Mouse (Mus musculus) lung, embryonic 15.5 days (tissue): Measurements from ENCODE around the gene Map4k3. TPM values are rescaled to one million over a fixed set of nuclear protein-coding genes. Genes with fewer than 3 reads are reported as not detected.
"Not testable (repeated sequence)": the region's sequence is repeated elsewhere in the genome, so short reads cannot be mapped to it uniquely, and the experiment has no call there.

ENCODE experiments used
- ATAC-seq: fragments of 200-750 bp; cut with Nextera tagmentation; 2 replicates; pipeline ENCODE4 v1.8.0; 2017; ENCODE audit warnings: moderate number of reproducible peaks, borderline replicate concordance; ENCODE audit not compliant: low FRiP score, low TSS enrichment; ENCODE audit errors: extremely low read depth
- H3K27ac ChIP-seq: fragments of 300-500 bp; sonication (generic); 2 replicates; pipeline ENCODE4 v1.5.1; 2015; ENCODE audit warnings: moderate library complexity, mild to moderate bottlenecking, inconsistent platforms
- H3K27me3 ChIP-seq: fragments of 300-500 bp; sonication (generic); 2 replicates; pipeline ENCODE4 v1.6.1; 2015; ENCODE audit warnings: inconsistent platforms
- H3K36me3 ChIP-seq: fragments of 300-500 bp; sonication (generic); 2 replicates; pipeline ENCODE4 v1.6.1; 2015; ENCODE audit warnings: inconsistent platforms
- H3K4me1 ChIP-seq: fragments of 300-500 bp; sonication (generic); 2 replicates; pipeline ENCODE4 v1.6.1; 2015; ENCODE audit warnings: inconsistent platforms
- H3K4me2 ChIP-seq: fragments of 300-500 bp; sonication (generic); 2 replicates; pipeline ENCODE4 v1.6.1; 2015; ENCODE audit warnings: inconsistent platforms, mild to moderate bottlenecking, moderate library complexity
- H3K4me3 ChIP-seq: fragments of 300-500 bp; sonication (generic); 2 replicates; pipeline ENCODE4 v1.5.1; 2015; ENCODE audit warnings: mild to moderate bottlenecking, inconsistent platforms
- H3K9ac ChIP-seq: fragments of 300-500 bp; sonication (generic); 2 replicates; pipeline ENCODE4 v1.6.1; 2015; ENCODE audit warnings: inconsistent platforms
- H3K9me3 ChIP-seq: fragments of 300-500 bp; sonication (generic); 2 replicates; pipeline ENCODE4 v1.6.1; 2016; ENCODE audit warnings: inconsistent platforms
- WGBS: fragments of 180-500 bp; shearing (Covaris S2); methylation state at CpG from one replicate; pipeline ENCODE4 v1.1.7; 2015; 5-methylcytosine and 5-hydroxymethylcytosine counted together
- polyA plus RNA-seq: library from polyadenylated mRNA; unstranded; fragments of >200 nt; fragmentation: Nextera tagmentation; extraction: Ambion mirVana; gene quantifications from 2 replicates; pipeline ENCODE4 v1.2.1, GENCODE M21; 2015

The Map4k3 gene
- polyA plus RNA-seq, 1 experiment from 2014 or later, result 46.4 TPM

DNA sequence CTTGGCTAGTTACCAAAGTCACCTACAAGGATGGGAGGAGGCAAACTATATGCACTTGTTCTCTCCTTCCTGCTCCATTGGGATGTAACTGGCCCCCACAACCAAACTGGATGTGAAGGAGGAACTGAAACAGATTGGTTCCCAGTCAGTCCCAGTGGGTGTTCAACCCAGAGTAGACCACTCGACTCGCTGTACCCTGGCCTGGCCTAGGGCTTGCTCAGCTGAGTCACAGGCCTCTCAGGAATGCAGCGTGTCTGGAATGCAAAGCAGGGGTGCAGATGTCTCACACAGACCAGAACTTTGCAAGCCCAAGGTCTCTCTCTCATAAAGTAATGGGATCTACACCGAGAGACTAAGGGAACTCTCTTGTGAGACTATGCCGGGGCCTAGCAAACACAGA lies 27.8 kb upstream of the Map4k3 start:
- peaks cover 25% of the 10 kb centered on the region for H3K4me1 ChIP-seq
- H3K4me3 ChIP-seq, result no peak overlapping the region
- H3K27ac ChIP-seq, result peak overlapping the region; percentile 32
- H3K4me2 ChIP-seq, result no peak overlapping the region
- ATAC-seq, result no peak
- H3K9ac ChIP-seq, result no peak overlapping the region
- H3K36me3 ChIP-seq, result no peaks in the 10 kb centered on the region
- no peaks in the 10 kb centered on the region for H3K9me3 ChIP-seq
- whole genome bisulfite sequencing, result 64% methylated on average over 5 of the region's 5 CpGs
- no peaks in the 10 kb centered on the region for H3K27me3 ChIP-seq

- H3K27me3 ChIP-seq, result no peaks in the 10 kb centered on the region
- H3K4me1 ChIP-seq, result peaks cover 25% of the 10 kb centered on the region
- H3K9ac ChIP-seq, result no peak overlapping the region
- 27% methylated on average over 9 of the region's 9 CpGs for WGBS
- H3K4me3 ChIP-seq, result no peak overlapping the region
- H3K9me3 ChIP-seq, result no peaks in the 10 kb centered on the region
- H3K36me3 ChIP-seq, result no peaks in the 10 kb centered on the region
- peak overlapping the region; percentile 80 for H3K27ac ChIP-seq
- peak overlapping the region; percentile 17; the same call in 1 of the 2 replicates for H3K4me2 ChIP-seq
- peak; percentile 72; the same call in 1 of the 2 replicates for ATAC-seq
These were observed 27.0 kb upstream of the Map4k3 start for GRCm38 (mm10) chr17:80755076-80755871.

GRCm38 (mm10) chr17:80754589-80754988 lies 26.3 kb upstream of the Map4k3 start:
- Histone ChIP-seq H3K4me3 (no peak overlapping the region), H3K9me3 (no peaks in the 10 kb centered on the region), H3K36me3 (no peaks in the 10 kb centered on the region), H3K27me3 (no peaks in the 10 kb centered on the region), H3K27ac (peak overlapping the region; percentile 80), H3K4me2 (peak overlapping the region; percentile 17; the same call in 1 of the 2 replicates), H3K9ac (no peak overlapping the region), H3K4me1 (peaks cover 25% of the 10 kb centered on the region)
- no peak for ATAC-seq
- 31% methylated on average over 8 of the region's 8 CpGs for WGBS

- Histone ChIP-seq H3K9ac (no peak overlapping the region), H3K27ac (no peak overlapping the region), H3K4me3 (no peak overlapping the region), H3K27me3 (no peaks in the 10 kb centered on the region), H3K4me1 (peaks cover 25% of the 10 kb centered on the region), H3K36me3 (no peaks in the 10 kb centered on the region), H3K9me3 (no peaks in the 10 kb centered on the region), H3K4me2 (no peak overlapping the region)
- no peak for ATAC-seq
- WGBS, result 27% methylated on average over 1 of the region's 1 CpGs
These were observed 24.2 kb upstream of the Map4k3 start for GRCm38 (mm10) chr17:80752466-80752865.

DNA sequence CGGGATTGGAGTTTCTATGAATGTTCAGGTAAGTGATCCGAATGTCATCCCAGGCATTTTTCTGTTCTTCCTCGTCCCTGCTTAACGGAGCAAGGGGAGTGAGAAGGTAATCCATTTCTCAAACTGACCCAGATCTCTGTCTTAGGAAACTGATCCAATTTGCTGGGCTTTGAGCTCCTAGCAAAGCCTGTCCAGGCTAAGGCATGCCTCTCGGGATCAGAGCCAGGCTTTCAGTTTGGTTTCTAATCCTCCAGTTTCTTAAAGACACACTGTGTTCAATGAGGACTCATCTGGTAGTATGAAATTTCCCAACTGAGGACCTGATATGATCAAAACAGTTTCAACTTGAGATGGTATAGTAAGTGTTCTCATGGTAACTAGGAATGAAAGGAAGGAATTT lies 11.1 kb upstream of the Map4k3 start:
- no peak for ATAC-seq
- H3K36me3 ChIP-seq, result no peaks in the 10 kb centered on the region
- WGBS, result 74% methylated on average over 5 of the region's 5 CpGs
- H3K9me3 ChIP-seq, result no peaks in the 10 kb centered on the region
- H3K27ac ChIP-seq, result no peak overlapping the region
- no peak overlapping the region for H3K4me3 ChIP-seq
- H3K27me3 ChIP-seq, result no peaks in the 10 kb centered on the region
- no peaks in the 10 kb centered on the region for H3K4me1 ChIP-seq
- no peak overlapping the region for H3K9ac ChIP-seq
- H3K4me2 ChIP-seq, result no peak overlapping the region

DNA sequence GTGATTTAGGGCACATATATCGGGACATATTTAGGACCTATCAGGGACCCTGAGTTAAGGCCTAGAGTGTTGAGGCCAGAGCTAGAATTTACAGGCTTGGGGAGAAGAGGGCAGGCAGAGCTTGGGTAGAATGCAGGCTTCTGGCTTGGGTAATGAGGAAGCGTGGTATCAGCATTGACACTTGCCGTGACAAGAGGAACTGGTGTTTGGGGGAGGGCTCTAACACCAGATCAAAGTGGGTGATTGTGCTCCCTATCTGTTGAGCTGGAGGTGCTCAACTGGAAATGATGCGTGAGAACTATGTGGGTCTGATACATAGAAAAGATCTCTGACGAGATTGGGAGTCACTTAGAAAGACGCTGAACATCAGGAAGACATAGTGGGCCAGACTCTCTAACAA lies 6.4 kb upstream of the Map4k3 start:
- Histone ChIP-seq H3K4me2 (no peak overlapping the region), H3K4me1 (peaks cover 7% of the 10 kb centered on the region), H3K36me3 (no peaks in the 10 kb centered on the region), H3K27me3 (no peaks in the 10 kb centered on the region), H3K27ac (no peak overlapping the region), H3K9me3 (no peaks in the 10 kb centered on the region), H3K4me3 (no peak overlapping the region), H3K9ac (no peak overlapping the region)
- 70% methylated on average over 6 of the region's 6 CpGs for WGBS
- no peak for ATAC-seq

DNA sequence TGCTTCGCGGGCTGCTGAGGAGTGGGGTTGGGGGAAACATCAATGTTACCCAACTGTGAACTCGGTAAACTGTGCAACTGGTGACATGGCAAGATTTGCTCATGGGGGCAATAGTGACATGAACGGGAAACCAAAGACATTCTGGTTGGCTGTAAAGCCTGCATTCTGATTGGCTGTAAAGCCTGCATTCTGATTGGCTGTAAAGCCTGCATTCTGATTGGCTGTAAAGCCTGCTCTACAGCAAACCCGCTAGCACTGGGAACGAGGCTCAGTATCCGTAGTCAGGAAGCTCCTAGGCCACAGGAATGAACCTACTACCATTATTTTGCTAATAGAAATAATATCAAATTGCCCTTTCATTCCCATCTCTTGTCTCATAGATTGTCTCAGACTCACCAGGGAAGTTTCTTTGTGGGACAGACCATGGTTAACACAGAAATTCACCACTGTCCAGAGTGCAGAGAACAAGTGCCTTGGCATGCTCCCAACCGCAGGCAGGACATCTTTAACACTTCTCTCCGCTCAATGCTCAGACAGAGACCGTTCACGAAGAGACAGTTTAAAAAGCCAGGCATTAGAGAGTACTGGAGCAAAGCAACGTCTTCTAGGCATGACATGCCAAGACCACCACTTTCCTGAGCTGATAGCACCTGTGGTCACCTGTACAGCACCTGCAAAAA lies 5.0 kb upstream of the Map4k3 start:
- Histone ChIP-seq H3K27ac (no peak overlapping the region), H3K4me2 (no peak overlapping the region), H3K27me3 (no peaks in the 10 kb centered on the region), H3K9me3 (no peaks in the 10 kb centered on the region), H3K9ac (no peak overlapping the region), H3K4me3 (no peak overlapping the region), H3K4me1 (peaks cover 19% of the 10 kb centered on the region), H3K36me3 (no peaks in the 10 kb centered on the region)
- WGBS, result 70% methylated on average over 12 of the region's 12 CpGs
- ATAC-seq, result no peak

DNA sequence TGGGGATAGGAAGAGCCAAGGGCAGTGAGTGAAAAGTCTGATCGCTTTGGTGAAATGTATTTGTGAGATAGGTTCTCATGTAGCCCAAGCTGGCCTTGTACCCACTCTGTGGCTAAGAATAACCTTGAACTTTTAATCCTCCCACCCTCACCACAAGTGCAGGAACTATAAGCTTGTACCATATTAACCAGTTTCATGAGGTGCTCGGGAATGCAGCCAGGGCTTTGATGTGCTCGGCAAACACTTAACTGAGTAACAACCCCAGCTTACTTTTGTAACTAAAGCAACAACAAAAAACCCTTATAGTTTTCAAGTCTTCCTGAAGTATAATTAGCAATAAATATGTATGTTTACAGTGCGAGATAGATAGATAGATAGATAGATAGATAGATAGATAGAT lies 4.0 kb upstream of the Map4k3 start:
- ATAC-seq, result no peak
- Histone ChIP-seq H3K4me1 (peaks cover 19% of the 10 kb centered on the region), H3K4me3 (no peak overlapping the region), H3K9me3 (no peaks in the 10 kb centered on the region), H3K27ac (no peak overlapping the region), H3K36me3 (no peaks in the 10 kb centered on the region), H3K4me2 (no peak overlapping the region), H3K27me3 (no peaks in the 10 kb centered on the region), H3K9ac (no peak overlapping the region)
- WGBS, result 52% methylated on average over 4 of the region's 4 CpGs

- not testable (repeated sequence) for ATAC-seq, H3K4me2 ChIP-seq, H3K9me3 ChIP-seq, H3K4me3 ChIP-seq, H3K9ac ChIP-seq, H3K27me3 ChIP-seq, H3K36me3 ChIP-seq, H3K27ac ChIP-seq
- peaks cover 33% of the 10 kb centered on the region for H3K4me1 ChIP-seq
- 88% methylated on average over 6 of the region's 6 CpGs for WGBS
These were observed 2.0 kb upstream of the Map4k3 start for GRCm38 (mm10) chr17:80730283-80730682.

DNA sequence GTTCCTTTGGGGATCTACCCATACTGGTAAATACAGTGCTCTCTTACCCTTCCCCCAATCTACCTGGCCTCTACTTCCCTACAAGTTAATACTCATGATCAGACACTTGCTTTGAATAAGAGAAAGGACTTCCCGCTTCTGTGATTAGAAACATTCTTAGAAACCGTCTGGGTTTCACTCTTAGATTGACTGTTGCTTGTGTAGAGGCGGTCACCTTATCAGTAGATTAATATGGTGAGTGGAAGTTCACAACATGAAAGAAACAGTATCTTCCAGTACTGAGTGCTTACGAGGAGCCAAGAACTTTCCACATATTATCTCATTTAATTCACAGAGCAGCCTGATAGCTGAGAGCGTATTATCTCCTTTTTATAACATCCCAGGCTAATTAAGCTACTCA lies 1.5 kb upstream of the Map4k3 start:
- Histone ChIP-seq H3K4me1 (peaks cover 38% of the 10 kb centered on the region), H3K4me3 (no peak overlapping the region), H3K4me2 (no peak overlapping the region), H3K9ac (no peak overlapping the region), H3K27ac (peak overlapping the region; percentile 99), H3K9me3 (no peaks in the 10 kb centered on the region), H3K27me3 (no peaks in the 10 kb centered on the region), H3K36me3 (no peaks in the 10 kb centered on the region)
- 47% methylated on average over 5 of the region's 5 CpGs for WGBS
- ATAC-seq, result no peak

DNA sequence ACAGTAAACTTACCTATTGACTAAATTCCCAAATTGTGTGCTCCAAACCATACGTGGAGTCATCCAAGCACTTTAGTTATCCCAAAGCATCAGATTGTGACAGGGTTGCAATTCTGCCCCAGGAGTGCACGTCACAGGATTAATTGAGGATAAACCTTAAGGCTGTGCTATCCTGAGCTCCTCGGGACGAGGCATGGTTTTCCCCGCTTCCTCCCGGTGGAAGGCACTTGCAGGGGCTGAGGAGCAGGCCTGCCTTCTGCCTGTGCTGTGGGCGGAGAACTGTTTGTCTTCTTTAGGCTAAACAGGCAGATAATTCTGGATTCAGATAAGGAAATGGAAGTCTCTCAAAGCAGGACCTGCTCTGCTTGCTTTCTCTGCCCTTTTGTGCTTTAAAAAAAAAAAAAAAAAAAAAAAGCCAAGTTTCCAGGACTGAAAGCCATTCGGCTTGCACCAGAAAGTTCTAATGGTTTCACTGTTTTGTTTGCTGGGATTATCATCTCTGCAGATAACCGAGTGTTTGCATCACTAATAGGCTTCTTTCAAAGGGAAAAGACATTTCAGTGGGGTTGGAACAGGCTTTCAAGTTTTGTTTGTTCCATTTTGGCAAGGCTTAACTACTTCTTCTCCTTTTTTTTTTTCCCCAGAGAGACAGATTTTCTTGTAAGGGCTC lies 930 bp upstream of the Map4k3 start:
- Histone ChIP-seq H3K4me2 (peak overlapping the region; percentile 77), H3K4me1 (peaks cover 44% of the 10 kb centered on the region), H3K9me3 (no peaks in the 10 kb centered on the region), H3K9ac (0 out of 2 replicates have a peak overlapping the region, but pooled peaks have one; percentile 13), H3K27me3 (no peaks in the 10 kb centered on the region), H3K4me3 (peak overlapping the region; percentile 80), H3K36me3 (no peaks in the 10 kb centered on the region), H3K27ac (peak overlapping the region; percentile 99)
- ATAC-seq, result no peak
- 19% methylated on average over 9 of the region's 9 CpGs for WGBS
